30 mouse cellular contexts compared by ENCODE assay signal in genomic region chr9:108083561-108083960, GRCm38 (mm10). TPM values are rescaled to one million over a fixed set of nuclear protein-coding genes. Genes with fewer than 3 reads are reported as not detected.
A peak's percentile ranks its signal among the peaks of the same experiment; 100 is the strongest.
DNase-seq lines count a peak whose midpoint lies in the region; ATAC-seq and TF ChIP-seq lines count a peak whose summit lies in the region.
"Had no signal": no experiment of that assay in that cellular context is flagged by ENCODE, and none has a peak within 500 bp of the region (broad histone marks: within the 10 kb centered on the region; RNA-seq: fewer than 3 reads in every experiment).

No protein-coding gene starts in this region.

- no peak overlapping the region for H3K4me3 ChIP-seq in heart, embryonic 11.5 days (ENCODE audit: low read depth, low read length)
- no peak overlapping the region for H3K4me3 ChIP-seq in heart, embryonic 12.5 days
- 0 out of 2 replicates have a peak overlapping the region, but pooled peaks have one; percentile 27 for H3K4me3 ChIP-seq in liver, embryonic 11.5 days (ENCODE audit: low read depth, low read length)
- H3K4me3 ChIP-seq in liver, postnatal 0 days (ENCODE audit: low read depth, low read length) = no peak overlapping the region
- H3K4me3 ChIP-seq in forebrain, embryonic 13.5 days = no peak overlapping the region
- H3K4me3 ChIP-seq: gastrocnemius, adult 2 months; heart, embryonic 13.5 days; layer of hippocampus, adult 2 months; midbrain, embryonic 15.5 days; neural tube, embryonic 12.5 days had no signal

- ATAC-seq in heart, embryonic 11.5 days (replicated peaks; ENCODE audit: insufficient number of reproducible peaks, low FRiP score, low TSS enrichment) = no peak
- ATAC-seq in heart, embryonic 12.5 days (ENCODE audit: insufficient number of reproducible peaks, low FRiP score) = no peak
- peak; percentile 12 for ATAC-seq in erythroblast, adult 5-6 weeks (replicated peaks; ENCODE audit: low FRiP score, poor library complexity, severe bottlenecking)
- ATAC-seq in liver, embryonic 11.5 days (replicated peaks; ENCODE audit: low FRiP score) = no peak
- no peak for ATAC-seq in liver, postnatal 0 days
- ATAC-seq in forebrain, embryonic 13.5 days = no peak
- ATAC-seq: midbrain, embryonic 15.5 days had no signal

- no peak for TF ChIP-seq CTCF in liver, postnatal 0 days (IDR thresholded peaks at IDR 0.05; ENCODE audit: low read depth)

- peaks cover 28% of the 10 kb centered on the region for H3K36me3 ChIP-seq in heart, embryonic 11.5 days (ENCODE audit: control insufficient read depth, insufficient read depth, low read length)
- H3K36me3 ChIP-seq in heart, embryonic 12.5 days = peaks cover 47% of the 10 kb centered on the region
- peaks cover 36% of the 10 kb centered on the region for H3K36me3 ChIP-seq in liver, embryonic 11.5 days (ENCODE audit: control insufficient read depth, insufficient read depth, low read length)
- H3K36me3 ChIP-seq in liver, postnatal 0 days (replicated peaks; ENCODE audit: insufficient read depth, low read length) = peaks cover 52% of the 10 kb centered on the region
- H3K36me3 ChIP-seq in forebrain, embryonic 13.5 days (ENCODE audit: poor library complexity, severe bottlenecking) = peaks cover 50% of the 10 kb centered on the region

- peak; percentile 75 for TF ChIP-seq EP300 in liver, postnatal 0 days (IDR thresholded peaks at IDR 0.05; ENCODE audit: low read depth)

- DNase-seq in liver, embryonic 11.5 days (ENCODE audit: low spot score) = no peak
- no peak for DNase-seq in liver, postnatal 0 days
- DNase-seq in testis, postnatal 14 days (ENCODE audit: low spot score) = no peak
- no peak for DNase-seq in layer of hippocampus, postnatal 36 days
- DNase-seq: adrenal gland, adult 2 months; cerebellum, adult 8-10 months; gastrocnemius, adult 2 months; heart, postnatal 14 days; kidney, adult 8-10 months; kidney, postnatal 14 days; lung, embryonic 14.5 days; lung, postnatal 36 days; right cerebral cortex, postnatal 14 days; thymus, adult 2 months; thymus, postnatal 4 days had no signal

- WGBS in heart, embryonic 11.5 days (ENCODE audit: insufficient replicate concordance) = 39% methylated on average over 6 of the region's 6 CpGs
- WGBS in heart, embryonic 12.5 days = 36% methylated on average over 6 of the region's 6 CpGs
- 47% methylated on average over 6 of the region's 6 CpGs for WGBS in liver, embryonic 11.5 days
- WGBS in liver, postnatal 0 days (ENCODE audit: insufficient replicate concordance) = 58% methylated on average over 6 of the region's 6 CpGs
- WGBS in forebrain, embryonic 13.5 days = 85% methylated on average over 6 of the region's 6 CpGs

- H3K27me3 ChIP-seq in heart, embryonic 11.5 days (ENCODE audit: control insufficient read depth, insufficient read depth, low read length) = peaks cover 38% of the 10 kb centered on the region
- H3K27me3 ChIP-seq in heart, embryonic 12.5 days (replicated peaks) = peaks cover 49% of the 10 kb centered on the region
- H3K27me3 ChIP-seq in liver, embryonic 11.5 days (replicated peaks; ENCODE audit: control insufficient read depth, insufficient read depth, low read length) = peaks cover 5% of the 10 kb centered on the region
- H3K27me3 ChIP-seq in liver, postnatal 0 days (ENCODE audit: insufficient read depth, low read length) = no peaks in the 10 kb centered on the region
- peaks cover 39% of the 10 kb centered on the region for H3K27me3 ChIP-seq in forebrain, embryonic 13.5 days

- no peak overlapping the region for H3K9ac ChIP-seq in heart, embryonic 11.5 days (ENCODE audit: low read depth, low read length)
- H3K9ac ChIP-seq in heart, embryonic 12.5 days = no peak overlapping the region
- H3K9ac ChIP-seq in liver, embryonic 11.5 days (ENCODE audit: low read depth, low read length) = peak overlapping the region; percentile 50; the same call in 1 of the 2 replicates
- peak overlapping the region; percentile 42 for H3K9ac ChIP-seq in liver, postnatal 0 days (replicated peaks)
- no peak overlapping the region for H3K9ac ChIP-seq in forebrain, embryonic 13.5 days
- H3K9ac ChIP-seq: embryonic facial prominence, embryonic 15.5 days; limb, embryonic 12.5 days; lung, embryonic 14.5 days; midbrain, embryonic 15.5 days; neural tube, embryonic 12.5 days had no signal

- H3K4me2 ChIP-seq in heart, embryonic 11.5 days = peak overlapping the region; percentile 48; the same call in 1 of the 2 replicates
- no peak overlapping the region for H3K4me2 ChIP-seq in heart, embryonic 12.5 days
- H3K4me2 ChIP-seq in liver, embryonic 11.5 days = peak overlapping the region; percentile 56
- peak overlapping the region; percentile 56 for H3K4me2 ChIP-seq in liver, postnatal 0 days (ENCODE audit: low read depth, low read length)
- H3K4me2 ChIP-seq in forebrain, embryonic 13.5 days = no peak overlapping the region
- H3K4me2 ChIP-seq: forebrain, embryonic 12.5 days; neural tube, embryonic 12.5 days had no signal

- H3K27ac ChIP-seq in heart, embryonic 11.5 days (ENCODE audit: low read depth, low read length) = peak overlapping the region; percentile 70; the same call in 1 of the 2 replicates
- H3K27ac ChIP-seq in heart, embryonic 12.5 days (ENCODE audit: poor library complexity, severe bottlenecking) = no peak overlapping the region
- peak overlapping the region; percentile 83 for H3K27ac ChIP-seq in liver, embryonic 11.5 days (ENCODE audit: low read depth, low read length)
- H3K27ac ChIP-seq in liver, postnatal 0 days (ENCODE audit: low read depth) = peak overlapping the region; percentile 63
- no peak overlapping the region for H3K27ac ChIP-seq in forebrain, embryonic 13.5 days
- H3K27ac ChIP-seq: embryonic facial prominence, embryonic 15.5 days; forebrain, embryonic 12.5 days; gastrocnemius, adult 2 months; heart, embryonic 13.5 days; hindbrain, embryonic 12.5 days; layer of hippocampus, adult 2 months; limb, embryonic 12.5 days; midbrain, embryonic 15.5 days; neural tube, embryonic 12.5 days had no signal

- H3K4me1 ChIP-seq in heart, embryonic 11.5 days (ENCODE audit: control insufficient read depth, insufficient read depth, low read length) = peaks cover 9% of the 10 kb centered on the region; the same call in 1 of the 2 replicates
- peaks cover 25% of the 10 kb centered on the region for H3K4me1 ChIP-seq in heart, embryonic 12.5 days (replicated peaks)
- H3K4me1 ChIP-seq in liver, embryonic 11.5 days (replicated peaks; ENCODE audit: control insufficient read depth, insufficient read depth, low read length) = peaks cover 61% of the 10 kb centered on the region
- peaks cover 52% of the 10 kb centered on the region for H3K4me1 ChIP-seq in liver, postnatal 0 days (ENCODE audit: insufficient read depth)
- H3K4me1 ChIP-seq in forebrain, embryonic 13.5 days = peaks cover 9% of the 10 kb centered on the region

- H3K9me3 ChIP-seq in heart, embryonic 11.5 days (replicated peaks; ENCODE audit: control insufficient read depth, low read length) = no peaks in the 10 kb centered on the region
- no peaks in the 10 kb centered on the region for H3K9me3 ChIP-seq in heart, embryonic 12.5 days (replicated peaks)
- no peaks in the 10 kb centered on the region for H3K9me3 ChIP-seq in liver, embryonic 11.5 days (ENCODE audit: control insufficient read depth, low read length)
- no peaks in the 10 kb centered on the region for H3K9me3 ChIP-seq in liver, postnatal 0 days (ENCODE audit: low read length)
- H3K9me3 ChIP-seq in forebrain, embryonic 13.5 days (replicated peaks) = no peaks in the 10 kb centered on the region
- H3K9me3 ChIP-seq: embryonic facial prominence, embryonic 15.5 days; forebrain, embryonic 12.5 days; heart, embryonic 13.5 days; hindbrain, embryonic 12.5 days; limb, embryonic 12.5 days; midbrain, embryonic 15.5 days; neural tube, embryonic 12.5 days had no signal

RNA-seq across cellular contexts. Expression of gene Rnf123, which starts 0.4 kb away (rescaled TPM):
- polyA plus RNA-seq in heart, embryonic 11.5 days (2014; fragmentation: Nextera tagmentation; extraction: Ambion mirVana) = 23.4 and 27.2 TPM in 2 replicates
- 32.8 and 37.0 TPM in 2 replicates for polyA plus RNA-seq in heart, embryonic 12.5 days (2016; fragmentation: Nextera tagmentation; extraction: Ambion mirVana)
- total RNA-seq in erythroblast, adult 5-6 weeks (2015; ENCODE audit: low replicate concordance) = 734 and 842 TPM in 2 replicates
- 498 and 626 TPM in 2 replicates for total RNA-seq in erythroblast, adult 5-6 weeks (2017; ENCODE audit: low replicate concordance)
- polyA plus RNA-seq in liver, embryonic 11.5 days (2014; fragmentation: Nextera tagmentation; extraction: Ambion mirVana) = 59.1 and 59.2 TPM in 2 replicates
- 45.2 and 50.1 TPM in 2 replicates for polyA plus RNA-seq in liver, postnatal 0 days (2015; fragmentation: Nextera tagmentation; extraction: Ambion mirVana)
- 32.6 and 39.5 TPM in 2 replicates for polyA plus RNA-seq in forebrain, embryonic 13.5 days (2015; fragmentation: Nextera tagmentation; extraction: Ambion mirVana)
- 100 to 1,000 TPM; 104 to 110 TPM for total RNA-seq in layer of hippocampus, postnatal 36 days (2021)

RNA-seq across cellular contexts. Expression of gene Mst1, which starts 3.3 kb away (rescaled TPM):
- polyA plus RNA-seq in heart, embryonic 11.5 days (2014; fragmentation: Nextera tagmentation; extraction: Ambion mirVana) = 1.4 and 1.8 TPM in 2 replicates
- polyA plus RNA-seq in heart, embryonic 12.5 days (2016; fragmentation: Nextera tagmentation; extraction: Ambion mirVana) = 0.31 and 0.37 TPM in 2 replicates
- total RNA-seq in erythroblast, adult 5-6 weeks (2015; ENCODE audit: low replicate concordance) = 33.0 and 48.8 TPM in 2 replicates
- 6.6 and 13.4 TPM in 2 replicates for total RNA-seq in erythroblast, adult 5-6 weeks (2017; ENCODE audit: low replicate concordance)
- 9.7 and 12.5 TPM in 2 replicates for polyA plus RNA-seq in liver, embryonic 11.5 days (2014; fragmentation: Nextera tagmentation; extraction: Ambion mirVana)
- polyA plus RNA-seq in liver, postnatal 0 days (2015; fragmentation: Nextera tagmentation; extraction: Ambion mirVana) = 81.4 and 93.0 TPM in 2 replicates
- polyA plus RNA-seq in forebrain, embryonic 13.5 days (2015; fragmentation: Nextera tagmentation; extraction: Ambion mirVana) = not detected in 2 replicates
- not detected for total RNA-seq in layer of hippocampus, postnatal 36 days (2021)
- total RNA-seq: common myeloid progenitor, adult 5-6 weeks; gastrocnemius, adult 2 months; layer of hippocampus, adult 2 months; layer of hippocampus, postnatal 25 days; left cerebral cortex, postnatal 14 days had no signal
- polyA plus RNA-seq: midbrain, embryonic 15.5 days had no signal

RNA-seq across cellular contexts. Expression of gene Apeh, which starts 10.8 kb away (rescaled TPM):
- 64.5 and 70.7 TPM in 2 replicates for polyA plus RNA-seq in heart, embryonic 11.5 days (2014; fragmentation: Nextera tagmentation; extraction: Ambion mirVana)
- polyA plus RNA-seq in heart, embryonic 12.5 days (2016; fragmentation: Nextera tagmentation; extraction: Ambion mirVana) = 48.0 and 51.1 TPM in 2 replicates
- 123 and 182 TPM in 2 replicates for total RNA-seq in erythroblast, adult 5-6 weeks (2015; ENCODE audit: low replicate concordance)
- total RNA-seq in erythroblast, adult 5-6 weeks (2017; ENCODE audit: low replicate concordance) = 219 and 268 TPM in 2 replicates
- polyA plus RNA-seq in liver, embryonic 11.5 days (2014; fragmentation: Nextera tagmentation; extraction: Ambion mirVana) = 159 and 167 TPM in 2 replicates
- polyA plus RNA-seq in liver, postnatal 0 days (2015; fragmentation: Nextera tagmentation; extraction: Ambion mirVana) = 67.7 and 75.2 TPM in 2 replicates
- polyA plus RNA-seq in forebrain, embryonic 13.5 days (2015; fragmentation: Nextera tagmentation; extraction: Ambion mirVana) = 49.9 and 60.2 TPM in 2 replicates
- 10 to 100 TPM; 31.1 to 37.6 TPM for total RNA-seq in layer of hippocampus, postnatal 36 days (2021)

RNA-seq across cellular contexts. Expression of gene Amigo3, which starts 30.6 kb away (rescaled TPM):
- polyA plus RNA-seq in heart, embryonic 11.5 days (2014; fragmentation: Nextera tagmentation; extraction: Ambion mirVana) = 1.1 and 1.9 TPM in 2 replicates
- 2.4 and 3.1 TPM in 2 replicates for polyA plus RNA-seq in heart, embryonic 12.5 days (2016; fragmentation: Nextera tagmentation; extraction: Ambion mirVana)
- total RNA-seq in erythroblast, adult 5-6 weeks (2015; ENCODE audit: low replicate concordance) = 0.77 TPM in 1 of 2 replicates, not detected in the other
- 2.3 and 2.8 TPM in 2 replicates for total RNA-seq in erythroblast, adult 5-6 weeks (2017; ENCODE audit: low replicate concordance)
- polyA plus RNA-seq in liver, embryonic 11.5 days (2014; fragmentation: Nextera tagmentation; extraction: Ambion mirVana) = 2.3 TPM in 2 replicates
- polyA plus RNA-seq in liver, postnatal 0 days (2015; fragmentation: Nextera tagmentation; extraction: Ambion mirVana) = 0.59 and 0.86 TPM in 2 replicates
- polyA plus RNA-seq in forebrain, embryonic 13.5 days (2015; fragmentation: Nextera tagmentation; extraction: Ambion mirVana) = 2.1 and 3.0 TPM in 2 replicates
- total RNA-seq in layer of hippocampus, postnatal 36 days (2021) = 1 to 10 TPM; 1.8 to 2.6 TPM

RNA-seq across cellular contexts. Expression of gene Gmppb, which starts 34.5 kb away (rescaled TPM):
- 24.0 and 24.5 TPM in 2 replicates for polyA plus RNA-seq in heart, embryonic 11.5 days (2014; fragmentation: Nextera tagmentation; extraction: Ambion mirVana)
- polyA plus RNA-seq in heart, embryonic 12.5 days (2016; fragmentation: Nextera tagmentation; extraction: Ambion mirVana) = 23.2 and 24.5 TPM in 2 replicates
- 4.8 and 5.6 TPM in 2 replicates for total RNA-seq in erythroblast, adult 5-6 weeks (2015; ENCODE audit: low replicate concordance)
- total RNA-seq in erythroblast, adult 5-6 weeks (2017; ENCODE audit: low replicate concordance) = 4.1 and 7.8 TPM in 2 replicates
- polyA plus RNA-seq in liver, embryonic 11.5 days (2014; fragmentation: Nextera tagmentation; extraction: Ambion mirVana) = 26.5 and 30.0 TPM in 2 replicates
- 12.2 and 12.6 TPM in 2 replicates for polyA plus RNA-seq in liver, postnatal 0 days (2015; fragmentation: Nextera tagmentation; extraction: Ambion mirVana)
- polyA plus RNA-seq in forebrain, embryonic 13.5 days (2015; fragmentation: Nextera tagmentation; extraction: Ambion mirVana) = 20.8 and 24.4 TPM in 2 replicates
- 10 to 100 TPM; 16.9 to 17.5 TPM for total RNA-seq in layer of hippocampus, postnatal 36 days (2021)

Comparison
In these comparisons a context has a peak if more than half of its experiments do, and no peak if none do; other contexts are left out.
1. H3K27ac ChIP-seq: peak in heart, embryonic 11.5 days (single experiment), liver, embryonic 11.5 days (single experiment) and liver, postnatal 0 days (single experiment); none in heart, embryonic 12.5 days (single experiment) and forebrain, embryonic 13.5 days (single experiment).
2. H3K4me2 ChIP-seq: peak in heart, embryonic 11.5 days (single experiment), liver, embryonic 11.5 days (single experiment) and liver, postnatal 0 days (single experiment); none in heart, embryonic 12.5 days (single experiment) and forebrain, embryonic 13.5 days (single experiment).
3. H3K9ac ChIP-seq: peak in liver, embryonic 11.5 days (single experiment) and liver, postnatal 0 days (single experiment); none in heart, embryonic 11.5 days (single experiment), heart, embryonic 12.5 days (single experiment) and forebrain, embryonic 13.5 days (single experiment).